Mouse (Mus musculus) hindbrain, embryonic 10.5 days (tissue): ENCODE results near the gene Metrn. TPM values are rescaled to one million over a fixed set of nuclear protein-coding genes. Genes with fewer than 3 reads are reported as not detected.

Source experiments
- DNase-seq: peaks from one replicate; pipeline ENCODE4 v3.0.0-alpha.2; 2017; ENCODE audit warnings: low spot score
- H3K27ac ChIP-seq: fragments of 300-500 bp; sonication (generic); 2 replicates; pipeline ENCODE4 v1.5.1; 2016; ENCODE audit warnings: mild to moderate bottlenecking, moderate library complexity
- H3K27me3 ChIP-seq: fragments of 300-500 bp; sonication (generic); 2 replicates; pipeline ENCODE4 v1.6.1; 2016; ENCODE audit warnings: mild to moderate bottlenecking; ENCODE audit not compliant: poor library complexity, insufficient read depth, severe bottlenecking
- H3K36me3 ChIP-seq: fragments of 300-500 bp; sonication (generic); 2 replicates; pipeline ENCODE4 v1.6.1; 2016; ENCODE audit warnings: mild to moderate bottlenecking, moderate library complexity
- H3K4me1 ChIP-seq: fragments of 300-500 bp; sonication (generic); replicated peaks from 2 replicates; pipeline ENCODE4 v1.6.1; 2016; ENCODE audit warnings: mild to moderate bottlenecking
- H3K4me3 ChIP-seq: fragments of 300-500 bp; sonication (generic); 2 replicates; pipeline ENCODE4 v1.5.1; 2016; ENCODE audit warnings: mild to moderate bottlenecking, moderate library complexity
- H3K9me3 ChIP-seq: fragments of 300-500 bp; sonication (generic); 2 replicates; pipeline ENCODE4 v1.6.1; 2016; ENCODE audit warnings: mild to moderate bottlenecking, moderate library complexity
- WGBS: fragments of 180-500 bp; shearing (Covaris S2); methylation state at CpG from one replicate; pipeline ENCODE4 v1.1.7; 2016; 5-methylcytosine and 5-hydroxymethylcytosine counted together
- polyA plus RNA-seq: library from polyadenylated mRNA; unstranded; fragments of >200 nt; fragmentation: Nextera tagmentation; extraction: Ambion mirVana; gene quantifications from 2 replicates; pipeline ENCODE4 v1.2.1, GENCODE M21; 2016

The Metrn gene
- polyA plus RNA-seq, 1 experiment from 2014 or later: 174 TPM

DNA sequence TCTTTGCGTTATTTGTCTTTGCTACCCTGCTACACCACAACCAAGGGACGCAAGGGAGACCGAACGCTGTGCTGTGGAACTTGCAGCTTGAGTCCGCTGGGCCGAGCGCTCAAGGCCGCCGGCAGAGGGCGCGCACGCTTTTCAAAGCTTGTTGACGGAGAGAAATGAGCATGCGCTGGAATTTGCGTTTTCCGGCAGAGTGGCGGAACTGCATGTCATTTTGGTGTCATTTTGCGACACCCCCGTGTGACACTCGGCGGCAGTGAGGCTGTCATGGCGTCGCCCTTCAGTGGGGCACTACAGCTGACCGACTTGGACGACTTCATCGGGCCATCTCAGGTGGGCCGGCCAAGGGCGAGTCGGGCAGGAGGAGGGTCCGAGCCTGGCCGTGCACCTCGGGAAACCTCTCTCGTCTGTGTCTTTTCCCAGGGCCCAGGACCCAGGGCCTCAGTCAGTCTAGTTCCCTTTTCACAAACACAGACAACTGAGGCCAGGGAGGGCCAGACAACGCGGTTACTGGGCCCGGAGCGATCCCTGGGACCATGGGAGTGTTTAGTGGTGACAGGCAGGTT is 23.3 kb downstream of the Metrn start, which contains the start of gene Narfl:
Gene Narfl, plus strand, starts transcription at position 228 of the 572 bp plus-strand sequence.
- under 1% methylated on average over 37 of the region's 37 CpGs for WGBS
- peaks cover 11% of the 10 kb centered on the region; the same call in 1 of the 2 replicates for H3K27me3 ChIP-seq
- no peaks in the 10 kb centered on the region for H3K9me3 ChIP-seq
- DNase-seq: peak; percentile 99
- H3K27ac ChIP-seq: peak within 1 kb of the TSS; percentile 83
- peak within 1 kb of the TSS; percentile 68 for H3K4me3 ChIP-seq
- H3K36me3 ChIP-seq: peaks cover 10% of the 10 kb centered on the region
- peaks cover 25% of the 10 kb centered on the region for H3K4me1 ChIP-seq

DNA sequence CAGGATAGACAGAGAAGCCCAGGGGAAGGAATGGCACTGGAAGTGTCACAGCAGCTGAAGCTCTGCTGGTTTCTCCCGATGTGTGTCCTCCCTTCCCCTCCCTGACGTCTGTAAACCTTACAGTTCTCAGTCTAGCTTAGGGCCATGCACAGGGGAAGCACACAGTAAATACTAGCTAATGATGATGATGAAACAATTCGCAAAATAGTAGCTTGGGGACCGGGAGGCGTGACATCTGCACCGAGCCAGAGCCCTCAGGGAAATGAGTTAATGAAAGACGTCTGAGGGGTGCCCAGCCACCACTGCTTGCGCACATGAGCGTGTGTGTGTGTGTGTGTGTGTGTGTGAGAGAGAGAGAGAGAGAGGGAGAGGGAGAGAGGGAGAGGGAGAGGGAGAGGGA is 27.6 kb downstream of the Metrn start:
- Histone ChIP-seq H3K27me3 (peaks cover 33% of the 10 kb centered on the region; the same call in 1 of the 2 replicates), H3K36me3 (no peaks in the 10 kb centered on the region), H3K4me3 (no peak overlapping the region), H3K27ac (no peak overlapping the region), H3K4me1 (peaks cover 10% of the 10 kb centered on the region), H3K9me3 (no peaks in the 10 kb centered on the region)
- DNase-seq: no peak
- 62% methylated on average over 9 of the region's 9 CpGs for WGBS

DNA sequence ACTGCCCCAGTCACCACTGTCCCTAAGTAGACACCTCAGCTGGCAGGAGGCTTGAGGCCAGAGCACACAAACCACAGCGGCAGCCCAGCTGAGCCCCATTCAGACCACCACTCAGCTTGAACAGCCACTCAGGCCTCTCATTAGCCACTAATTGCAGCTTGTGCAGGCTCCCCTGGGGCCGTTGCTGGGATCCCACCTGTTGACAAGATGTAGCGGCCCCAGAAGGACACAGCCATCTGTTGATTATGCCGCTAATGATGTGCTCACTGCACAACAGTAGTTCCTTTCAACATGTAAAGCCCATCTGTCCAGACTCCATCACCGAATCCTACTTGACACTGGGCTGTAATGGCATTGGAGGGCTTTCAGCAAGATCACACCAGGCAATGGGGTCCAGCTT is 31.1 kb downstream of the Metrn start:
- Histone ChIP-seq H3K4me3 (no peak overlapping the region), H3K27me3 (peaks cover 38% of the 10 kb centered on the region), H3K4me1 (peaks cover 16% of the 10 kb centered on the region), H3K36me3 (no peaks in the 10 kb centered on the region), H3K27ac (no peak overlapping the region), H3K9me3 (no peaks in the 10 kb centered on the region)
- 63% methylated on average over 5 of the region's 5 CpGs for WGBS
- DNase-seq: peak; percentile 60

DNA sequence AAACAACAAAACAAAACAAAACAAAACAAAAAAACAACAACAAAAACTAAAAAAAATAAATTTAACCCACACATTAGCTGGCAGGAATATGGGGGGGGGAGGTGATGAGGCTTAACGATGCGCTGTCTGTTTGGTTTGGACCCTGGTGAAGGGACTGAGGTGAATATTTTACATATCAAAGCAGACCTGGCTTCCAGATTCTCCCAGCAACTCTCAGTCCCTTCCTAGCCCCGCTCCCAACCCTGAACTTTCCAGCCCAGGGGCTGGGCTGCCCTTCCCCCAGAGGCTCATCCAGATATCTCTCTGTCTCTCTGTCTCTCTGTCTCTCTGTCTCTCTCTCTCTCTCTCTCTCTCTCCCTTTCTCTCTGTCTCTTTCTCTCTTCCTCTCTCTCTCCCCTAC is 34.3 kb downstream of the Metrn start:
- H3K27ac ChIP-seq: no peak overlapping the region
- H3K36me3 ChIP-seq: no peaks in the 10 kb centered on the region
- no peak overlapping the region for H3K4me3 ChIP-seq
- no peaks in the 10 kb centered on the region for H3K9me3 ChIP-seq
- peaks cover 34% of the 10 kb centered on the region for H3K27me3 ChIP-seq
- no peak for DNase-seq
- H3K4me1 ChIP-seq: peaks cover 16% of the 10 kb centered on the region
- WGBS: 33% methylated on average over 3 of the region's 3 CpGs

- Histone ChIP-seq H3K9me3 (no peaks in the 10 kb centered on the region), H3K36me3 (no peaks in the 10 kb centered on the region), H3K4me1 (peaks cover 16% of the 10 kb centered on the region), H3K4me3 (no peak overlapping the region), H3K27ac (no peak overlapping the region), H3K27me3 (peaks cover 32% of the 10 kb centered on the region)
- peak; percentile 50 for DNase-seq
- WGBS: 34% methylated on average over 4 of the region's 4 CpGs
These were observed 35.4 kb downstream of the Metrn start for GRCm38 (mm10) chr17:25761561-25761970.

- Histone ChIP-seq H3K36me3 (no peaks in the 10 kb centered on the region), H3K27me3 (peaks cover 25% of the 10 kb centered on the region)
These were observed 36.8 kb downstream of the Metrn start for GRCm38 (mm10) chr17:25760148-25760547.

GRCm38 (mm10) chr17:25757691-25758090 is 39.2 kb downstream of the Metrn start:
- DNase-seq: no peak
- Histone ChIP-seq H3K27me3 (peaks cover 19% of the 10 kb centered on the region), H3K27ac (no peak overlapping the region), H3K36me3 (no peaks in the 10 kb centered on the region), H3K4me1 (peaks cover 33% of the 10 kb centered on the region), H3K4me3 (no peak overlapping the region), H3K9me3 (no peaks in the 10 kb centered on the region)
- 75% methylated on average over 3 of the region's 3 CpGs for WGBS

More at GRCm38 (mm10) chr17:25760148-25760547, 36.8 kb downstream of the Metrn start:
- peaks cover 29% of the 10 kb centered on the region for H3K4me1 ChIP-seq
- H3K4me3 ChIP-seq: no peak overlapping the region
- H3K9me3 ChIP-seq: no peaks in the 10 kb centered on the region
- DNase-seq: no peak
- H3K27ac ChIP-seq: no peak overlapping the region
- 83% methylated on average over 8 of the region's 8 CpGs for WGBS

GRCm38 (mm10) chr17:25756378-25757242 is 40.3 kb downstream of the Metrn start:
- WGBS: 78% methylated on average over 9 of the region's 9 CpGs
- H3K27me3 ChIP-seq: peaks cover 19% of the 10 kb centered on the region
- H3K4me1 ChIP-seq: peaks cover 26% of the 10 kb centered on the region
- H3K36me3 ChIP-seq: no peaks in the 10 kb centered on the region
- H3K9me3 ChIP-seq: no peaks in the 10 kb centered on the region
- no peak for DNase-seq
- H3K4me3 ChIP-seq: no peak overlapping the region
- no peak overlapping the region for H3K27ac ChIP-seq

- H3K36me3 ChIP-seq: no peaks in the 10 kb centered on the region
- H3K27me3 ChIP-seq: peaks cover 19% of the 10 kb centered on the region
- no peaks in the 10 kb centered on the region for H3K9me3 ChIP-seq
- no peak overlapping the region for H3K4me3 ChIP-seq
- H3K27ac ChIP-seq: peak overlapping the region; percentile 16; the same call in 1 of the 2 replicates
- DNase-seq: no peak
- H3K4me1 ChIP-seq: peaks cover 21% of the 10 kb centered on the region
- WGBS: 57% methylated on average over 4 of the region's 4 CpGs
These were observed 41.1 kb downstream of the Metrn start for GRCm38 (mm10) chr17:25755627-25756377.

- H3K36me3 ChIP-seq: no peaks in the 10 kb centered on the region
- WGBS: 80% methylated on average over 4 of the region's 4 CpGs
- H3K4me1 ChIP-seq: peaks cover 21% of the 10 kb centered on the region
- H3K4me3 ChIP-seq: no peak overlapping the region
- H3K9me3 ChIP-seq: no peaks in the 10 kb centered on the region
- no peak for DNase-seq
- H3K27me3 ChIP-seq: peaks cover 19% of the 10 kb centered on the region
- no peak overlapping the region for H3K27ac ChIP-seq
These were observed 41.9 kb downstream of the Metrn start for GRCm38 (mm10) chr17:25755086-25755485.

- H3K9me3 ChIP-seq: no peaks in the 10 kb centered on the region
- WGBS: 89% methylated on average over 9 of the region's 9 CpGs
- H3K4me1 ChIP-seq: peaks cover 21% of the 10 kb centered on the region
- H3K4me3 ChIP-seq: no peak within 1 kb of the TSS
- peaks cover 17% of the 10 kb centered on the region for H3K27me3 ChIP-seq
- H3K27ac ChIP-seq: no peak within 1 kb of the TSS
- DNase-seq: no peak
- H3K36me3 ChIP-seq: no peaks in the 10 kb centered on the region
These were observed 42.7 kb downstream of the Metrn start, which contains the start of gene Msln for GRCm38 (mm10) chr17:25754241-25754640. Gene Msln (minus strand): TSS chr17:25754378.

DNA sequence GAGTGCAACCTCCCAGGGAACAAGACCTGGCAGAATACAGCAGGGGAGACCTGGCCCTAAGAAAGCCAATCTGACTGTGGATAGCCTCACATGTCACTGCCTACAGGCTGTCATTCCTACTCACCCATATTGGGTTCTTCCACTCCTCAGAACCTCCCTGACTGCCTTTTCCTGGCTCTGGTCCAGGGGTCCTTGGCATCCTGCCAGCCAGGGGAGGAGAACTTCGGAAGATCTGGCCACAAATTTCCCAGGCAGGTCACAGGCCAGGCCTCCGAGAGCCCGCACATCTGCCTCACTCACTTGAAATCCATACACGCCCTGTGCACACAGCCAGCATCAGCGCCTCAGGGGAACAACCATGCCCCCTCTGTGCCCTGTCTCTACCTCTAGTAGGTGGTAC is 45.5 kb downstream of the Metrn start:
- 79% methylated on average over 5 of the region's 5 CpGs for WGBS

More for the DNA sequence above, 45.5 kb downstream of the Metrn start:
- H3K27me3 ChIP-seq: no peaks in the 10 kb centered on the region
- H3K27ac ChIP-seq: no peak overlapping the region
- no peak overlapping the region for H3K4me3 ChIP-seq
- DNase-seq: no peak
- H3K9me3 ChIP-seq: no peaks in the 10 kb centered on the region
- peaks cover 21% of the 10 kb centered on the region for H3K4me1 ChIP-seq
- no peaks in the 10 kb centered on the region for H3K36me3 ChIP-seq
